Mouse (Mus musculus): ENCODE measurements around the gene D630036H23Rik.
"Not testable (repeated sequence)": the region's sequence is repeated elsewhere in the genome, so short reads cannot be mapped to it uniquely, and the experiment has no call there.

D630036H23Rik gene

GRCm38 (mm10) chr12:36381441-36382340, at the start of gene D630036H23Rik, which contains the start of gene Ispd:
TSS of gene D630036H23Rik (minus strand) at chr12:36382181.
TSS of gene Ispd (plus strand) at chr12:36381450.
- CTCF ChIA-PET = interaction anchor here in 1 of 4 experiments (0.6 to 1.0 kb wide), 2 partner anchors 8 to 142 kb away, joined by 3 read pairs; no protein-coding TSS in a partner anchor

GRCm38 (mm10) chr12:36426163-36427045, 44.4 kb upstream of the D630036H23Rik start:
- ChIA-PET POLR2A (no interaction called here), CTCF (no interaction called here)

More at GRCm38 (mm10) chr12:36381441-36382340, at the start of gene D630036H23Rik, which contains the start of gene Ispd:
- POLR2A ChIA-PET = interaction anchor here in 1 of 4 experiments (0.9 kb wide), 1 partner anchor 38 kb away, joined by 3 read pairs; no protein-coding TSS in a partner anchor

GRCm38 (mm10) chr12:36425258-36425657, 43.3 kb upstream of the D630036H23Rik start:
- ChIA-PET POLR2A (no interaction called here), CTCF (no interaction called here)

GRCm38 (mm10) chr12:36423677-36424076, 41.7 kb upstream of the D630036H23Rik start:
- ChIA-PET CTCF (no interaction called here), POLR2A (interaction anchor here in 1 of 4 experiments (0.8 kb wide), 1 partner anchor 212 kb away, joined by 3 read pairs; no protein-coding TSS in a partner anchor)

GRCm38 (mm10) chr12:36395115-36395514, 13.1 kb upstream of the D630036H23Rik start:
- ChIA-PET POLR2A (no interaction called here), CTCF (no interaction called here)

GRCm38 (mm10) chr12:36386991-36387390, 5.0 kb upstream of the D630036H23Rik start:
- CTCF ChIA-PET = no interaction called here
- POLR2A ChIA-PET = no interaction called here

GRCm38 (mm10) chr12:36385386-36385785, 3.4 kb upstream of the D630036H23Rik start:
- CTCF ChIA-PET = interaction anchor here in 2 of 4 experiments (0.6 to 1.6 kb wide), 3 partner anchors 12 to 240 kb away, joined by 3 to 4 read pairs (median 3); no protein-coding TSS in a partner anchor
- POLR2A ChIA-PET = interaction anchor here in 1 of 4 experiments (1.1 kb wide), 1 partner anchor 67 kb away, joined by 6 read pairs; no protein-coding TSS in a partner anchor

GRCm38 (mm10) chr12:36380806-36381205, 1.2 kb downstream of the D630036H23Rik start:
- ChIA-PET POLR2A (no interaction called here), CTCF (no interaction called here)

GRCm38 (mm10) chr12:36380254-36380653, 1.7 kb downstream of the D630036H23Rik start:
- CTCF ChIA-PET = no interaction called here
- POLR2A ChIA-PET = interaction anchor here in 2 of 4 experiments (0.6 kb wide), 2 partner anchors 116 to 153 kb away, joined by 3 read pairs; no protein-coding TSS in a partner anchor

GRCm38 (mm10) chr12:36376391-36376790, 5.6 kb downstream of the D630036H23Rik start:
- CTCF ChIA-PET, POLR2A ChIA-PET: not testable (repeated sequence)

- ChIA-PET CTCF (interaction anchor here in 2 of 4 experiments (0.6 to 1.1 kb wide), 7 partner anchors 8 to 158 kb away, joined by 3 to 8 read pairs (median 3); partner anchors contain the start of gene D630036H23Rik (in 1 of the 2)), POLR2A (no interaction called here)
These were observed 8.6 kb downstream of the D630036H23Rik start for GRCm38 (mm10) chr12:36373237-36373998.

GRCm38 (mm10) chr12:36364013-36364412, 18.0 kb downstream of the D630036H23Rik start:
- CTCF ChIA-PET = interaction anchor here in 1 of 4 experiments (0.6 kb wide), 1 partner anchor 247 kb away, joined by 3 read pairs; no protein-coding TSS in a partner anchor
- POLR2A ChIA-PET = no interaction called here

- ChIA-PET CTCF (no interaction called here), POLR2A (no interaction called here)
These were observed 21.3 kb downstream of the D630036H23Rik start for GRCm38 (mm10) chr12:36360693-36361092.

GRCm38 (mm10) chr12:36360064-36360463, 21.9 kb downstream of the D630036H23Rik start:
- CTCF ChIA-PET = no interaction called here
- POLR2A ChIA-PET = interaction anchor here in 1 of 4 experiments (0.7 kb wide), 1 partner anchor 1278 kb away, joined by 3 read pairs; no protein-coding TSS in a partner anchor

GRCm38 (mm10) chr12:36344131-36344530, 37.9 kb downstream of the D630036H23Rik start:
- ChIA-PET POLR2A (interaction anchor here in 1 of 4 experiments (1.2 kb wide), 1 partner anchor 37 kb away, joined by 3 read pairs; the partner anchor contains the start of gene Ispd), CTCF (no interaction called here)

GRCm38 (mm10) chr12:36333837-36334281, 48.1 kb downstream of the D630036H23Rik start:
- ChIA-PET POLR2A (no interaction called here), CTCF (interaction anchor here in 1 of 4 experiments (0.7 kb wide), 1 partner anchor 40 kb away, joined by 8 read pairs; no protein-coding TSS in a partner anchor)

- POLR2A ChIA-PET = no interaction called here
These were observed 49.3 kb downstream of the D630036H23Rik start for GRCm38 (mm10) chr12:36332676-36333075.

More at GRCm38 (mm10) chr12:36332676-36333075, 49.3 kb downstream of the D630036H23Rik start:
- CTCF ChIA-PET = no interaction called here
